Mouse (Mus musculus): Measurements from ENCODE around the gene Auts2. TPM values are rescaled to one million over a fixed set of nuclear protein-coding genes. Genes with fewer than 3 reads are reported as not detected.
"Not testable (repeated sequence)": the region's sequence is repeated elsewhere in the genome, so short reads cannot be mapped to it uniquely, and the experiment has no call there.

The Auts2 gene
- polyA plus RNA-seq (2014; fragmentation: Nextera tagmentation; extraction: Ambion mirVana) = 34.5 and 52.0 TPM in 2 replicates

DNA sequence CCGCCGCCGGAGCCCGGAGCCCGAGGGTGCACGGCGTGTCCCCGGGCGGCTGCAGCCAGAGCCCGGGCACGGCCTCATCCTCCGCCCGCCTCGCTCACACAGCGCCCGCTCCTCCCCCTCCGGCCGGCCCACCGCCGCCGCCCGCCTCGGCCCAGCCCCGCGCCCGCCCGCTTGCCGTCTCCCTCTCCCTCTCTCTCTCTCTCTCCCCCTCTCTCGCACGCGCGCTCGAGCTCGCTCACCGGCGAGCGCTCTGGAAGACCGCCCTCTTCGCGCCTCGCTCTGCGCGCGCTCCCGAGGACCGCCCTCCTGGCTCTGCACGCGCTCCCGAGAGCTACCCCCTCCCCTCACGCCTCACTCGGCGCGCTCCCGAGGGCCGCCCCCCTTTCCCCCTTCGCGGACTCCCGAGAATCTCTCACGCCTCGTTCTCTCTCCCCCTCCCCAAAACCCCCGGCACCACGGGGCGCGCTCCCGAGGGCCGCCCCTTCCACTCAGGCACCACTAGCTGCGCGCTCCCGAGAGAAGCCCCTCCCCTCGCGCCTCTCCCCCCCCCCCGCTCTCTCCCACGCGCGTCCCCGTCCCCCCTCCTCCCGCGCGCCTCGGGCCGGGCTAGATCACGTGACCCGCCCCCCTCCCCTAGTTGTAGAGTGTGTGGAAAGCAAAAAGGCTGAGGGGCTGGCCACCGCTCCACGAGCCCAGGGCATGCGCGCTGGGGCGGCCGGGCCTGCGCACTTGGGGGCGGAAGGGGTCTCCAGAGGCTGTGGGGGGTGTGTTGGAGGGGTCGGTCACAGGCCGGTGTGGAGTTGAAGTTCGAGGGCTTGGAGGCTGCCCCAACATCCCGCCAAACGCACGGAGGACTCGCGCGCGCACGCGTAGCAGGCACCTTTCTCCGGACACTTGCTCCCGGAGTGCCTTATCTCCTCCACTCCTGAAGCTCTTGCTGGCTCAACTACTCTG, at the start of gene Auts2:
Gene Auts2 (minus strand): TSS at position 227 of the 954 bp plus-strand sequence.
- peak; percentile 93 for ATAC-seq
- under 1% methylated on average over 62 of the region's 105 CpGs for WGBS
- peak within 1 kb of the TSS; percentile 72 for H3K4me2 ChIP-seq (ENCODE audit: low read length)

DNA sequence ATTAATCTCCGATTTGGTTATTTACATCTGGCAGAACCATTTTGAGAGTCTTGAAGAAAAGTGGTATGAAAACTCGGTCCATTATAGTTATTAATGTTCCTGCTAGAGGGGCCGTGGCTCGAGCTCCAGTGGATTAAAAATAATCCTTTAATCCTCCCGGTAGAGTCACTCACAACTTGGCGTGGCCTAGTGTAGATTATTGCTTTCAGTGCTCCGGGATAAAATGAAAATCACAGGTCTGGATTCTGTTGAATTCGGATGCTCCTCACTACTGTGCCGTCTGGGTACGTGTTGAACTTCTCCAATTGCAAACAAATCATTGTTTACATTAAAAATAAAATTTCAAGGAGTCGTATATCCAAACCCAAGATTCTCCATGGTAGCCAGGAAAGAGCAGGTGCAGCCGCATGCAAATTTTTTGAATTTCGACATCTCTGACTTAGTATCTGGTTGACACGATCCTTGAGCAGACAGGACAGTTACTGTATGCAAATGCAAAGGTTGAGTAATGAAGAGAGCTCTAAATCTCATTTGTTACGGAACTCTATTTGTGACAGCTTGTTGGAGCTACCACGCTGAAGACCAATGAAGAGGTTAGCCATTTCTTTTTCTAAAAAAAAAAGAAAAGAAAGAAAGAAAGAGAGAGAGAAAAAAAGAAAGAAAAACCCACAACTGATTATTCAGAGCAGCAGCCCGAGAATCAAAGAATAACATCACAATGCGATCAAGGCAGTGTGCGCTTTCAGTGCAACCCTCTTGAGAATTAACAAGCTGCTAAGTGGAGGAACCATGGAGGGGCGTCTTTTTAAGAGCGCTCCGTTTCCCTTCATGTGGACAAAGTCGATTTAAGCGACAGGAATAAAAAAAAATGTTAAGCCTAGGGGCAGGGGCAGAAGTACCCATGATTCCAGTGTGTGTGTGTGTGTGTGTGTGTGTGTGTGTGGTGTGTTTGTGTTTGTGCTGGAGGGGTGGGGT, 48.9 kb upstream of the Auts2 start:
- H3K9ac ChIP-seq (ENCODE audit: low read length) = no peak overlapping the region
- H3K4me2 ChIP-seq (ENCODE audit: low read length) = no peak overlapping the region
- DNase-seq (ENCODE audit: low spot score) = peak; percentile 55
- H3K27me3 ChIP-seq (replicated peaks; ENCODE audit: control insufficient read depth, insufficient read depth, low read length) = no peaks in the 10 kb centered on the region
- no peaks in the 10 kb centered on the region for H3K36me3 ChIP-seq (ENCODE audit: control insufficient read depth, insufficient read depth, low read length)
- ATAC-seq = no peak
- 59% methylated on average over 24 of the region's 24 CpGs for WGBS
- no peaks in the 10 kb centered on the region for H3K9me3 ChIP-seq (replicated peaks; ENCODE audit: control insufficient read depth, low read length)
- H3K4me3 ChIP-seq (ENCODE audit: low read depth, low read length) = no peak overlapping the region
- H3K4me1 ChIP-seq (ENCODE audit: control insufficient read depth, insufficient read depth, low read length) = no peaks in the 10 kb centered on the region; the same call in 1 of the 2 replicates
- no peak overlapping the region for H3K27ac ChIP-seq (ENCODE audit: low read depth, low read length)

More for the DNA sequence above, at the start of gene Auts2:
- DNase-seq (ENCODE audit: low spot score) = peak; percentile 96
- Histone ChIP-seq H3K4me1 (ENCODE audit: control insufficient read depth, insufficient read depth, low read length) (peaks cover 15% of the 10 kb centered on the region), H3K4me3 (ENCODE audit: low read depth, low read length) (peak within 1 kb of the TSS; percentile 82), H3K9me3 (replicated peaks; ENCODE audit: control insufficient read depth, low read length) (no peaks in the 10 kb centered on the region), H3K27ac (ENCODE audit: low read depth, low read length) (peak within 1 kb of the TSS; percentile 92), H3K27me3 (replicated peaks; ENCODE audit: control insufficient read depth, insufficient read depth, low read length) (no peaks in the 10 kb centered on the region), H3K9ac (ENCODE audit: low read length) (peak within 1 kb of the TSS; percentile 90), H3K36me3 (ENCODE audit: control insufficient read depth, insufficient read depth, low read length) (no peaks in the 10 kb centered on the region)

DNA sequence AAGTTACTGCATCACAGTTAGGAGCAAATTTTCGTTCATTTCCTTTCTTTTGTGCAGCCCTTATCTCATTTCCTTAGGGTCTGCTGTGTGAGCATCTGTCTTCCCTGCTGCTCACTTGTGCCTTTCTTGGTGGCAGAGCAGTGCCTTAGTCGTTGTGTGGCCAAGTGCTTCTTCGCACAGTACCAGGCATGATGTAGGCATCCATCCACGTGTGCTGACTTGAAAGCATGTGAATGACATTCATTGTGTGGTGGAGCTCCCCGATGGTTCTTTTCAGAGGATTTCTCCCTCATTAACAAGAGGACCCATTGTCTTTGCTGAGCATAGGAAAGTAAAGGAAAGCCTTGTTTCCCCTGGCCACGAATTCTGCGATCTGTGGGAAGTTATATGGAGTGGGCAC, 36.6 kb upstream of the Auts2 start:
- ATAC-seq (0 out of 2 replicates have a peak, but pooled peaks have one; percentile 12), DNase-seq (ENCODE audit: low spot score) (peak; percentile 53)
- Histone ChIP-seq H3K36me3 (ENCODE audit: control insufficient read depth, insufficient read depth, low read length) (no peaks in the 10 kb centered on the region), H3K4me3 (ENCODE audit: low read depth, low read length) (no peak overlapping the region), H3K27me3 (replicated peaks; ENCODE audit: control insufficient read depth, insufficient read depth, low read length) (no peaks in the 10 kb centered on the region), H3K9ac (ENCODE audit: low read length) (no peak overlapping the region), H3K27ac (ENCODE audit: low read depth, low read length) (no peak overlapping the region), H3K9me3 (replicated peaks; ENCODE audit: control insufficient read depth, low read length) (no peaks in the 10 kb centered on the region), H3K4me2 (ENCODE audit: low read length) (no peak overlapping the region), H3K4me1 (ENCODE audit: control insufficient read depth, insufficient read depth, low read length) (peaks cover 7% of the 10 kb centered on the region; the same call in 1 of the 2 replicates)
- WGBS = 4% methylated on average over 7 of the region's 7 CpGs

DNA sequence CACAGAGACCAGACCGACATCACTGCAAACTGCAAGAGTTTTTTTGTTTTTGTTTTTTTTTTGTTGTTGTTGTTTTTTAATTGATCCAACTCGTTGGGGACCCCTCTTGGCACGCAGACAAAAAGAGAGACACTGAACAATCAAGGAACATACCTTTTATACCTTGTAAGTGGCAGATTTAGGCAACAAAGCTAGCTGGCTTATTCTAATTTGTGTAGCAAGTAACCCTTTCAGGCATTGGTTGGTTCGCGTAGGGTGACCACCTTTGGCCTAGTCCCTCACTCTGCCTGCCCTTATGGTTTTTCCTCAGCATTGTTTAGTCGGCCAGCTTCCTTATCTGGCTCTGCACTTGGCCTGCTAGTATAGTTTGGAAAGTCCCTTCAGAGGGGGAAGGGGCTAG, 17.6 kb upstream of the Auts2 start:
- H3K9ac ChIP-seq (ENCODE audit: low read length); H3K9me3 ChIP-seq (replicated peaks; ENCODE audit: control insufficient read depth, low read length); H3K36me3 ChIP-seq (ENCODE audit: control insufficient read depth, insufficient read depth, low read length); H3K27me3 ChIP-seq (replicated peaks; ENCODE audit: control insufficient read depth, insufficient read depth, low read length); H3K4me3 ChIP-seq (ENCODE audit: low read depth, low read length); H3K4me2 ChIP-seq (ENCODE audit: low read length); ATAC-seq; H3K4me1 ChIP-seq (ENCODE audit: control insufficient read depth, insufficient read depth, low read length); DNase-seq (ENCODE audit: low spot score); H3K27ac ChIP-seq (ENCODE audit: low read depth, low read length): not testable (repeated sequence)
- 67% methylated on average over 6 of the region's 6 CpGs for WGBS

DNA sequence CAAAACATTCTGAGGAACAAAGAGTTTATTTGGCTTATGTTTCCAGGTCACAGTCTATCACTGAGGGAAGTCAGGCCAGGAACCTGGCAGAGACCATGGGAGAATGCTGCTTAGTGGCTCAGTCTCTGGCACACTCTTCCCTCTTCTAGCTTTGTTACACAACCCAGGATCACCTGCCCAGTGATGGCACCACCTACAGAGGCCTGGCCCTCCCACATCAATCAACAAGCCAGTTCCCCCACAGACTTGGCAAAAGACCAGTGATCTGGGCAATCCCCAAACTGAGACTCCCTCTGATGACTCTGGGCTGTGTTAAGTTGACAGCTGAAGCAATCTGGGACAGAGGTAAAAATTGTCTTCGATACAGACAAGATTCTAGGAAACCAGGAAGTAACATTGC, 2.6 kb upstream of the Auts2 start:
- no peak for DNase-seq (ENCODE audit: low spot score)
- no peak for ATAC-seq
- Histone ChIP-seq H3K27ac (ENCODE audit: low read depth, low read length) (no peak overlapping the region), H3K9ac (ENCODE audit: low read length) (no peak overlapping the region), H3K4me2 (ENCODE audit: low read length) (no peak overlapping the region), H3K9me3 (replicated peaks; ENCODE audit: control insufficient read depth, low read length) (no peaks in the 10 kb centered on the region), H3K36me3 (ENCODE audit: control insufficient read depth, insufficient read depth, low read length) (no peaks in the 10 kb centered on the region), H3K27me3 (replicated peaks; ENCODE audit: control insufficient read depth, insufficient read depth, low read length) (no peaks in the 10 kb centered on the region), H3K4me3 (ENCODE audit: low read depth, low read length) (no peak overlapping the region), H3K4me1 (ENCODE audit: control insufficient read depth, insufficient read depth, low read length) (peaks cover 2% of the 10 kb centered on the region; the same call in 1 of the 2 replicates)
- WGBS = 85% methylated on average over 1 of the region's 1 CpGs

DNA sequence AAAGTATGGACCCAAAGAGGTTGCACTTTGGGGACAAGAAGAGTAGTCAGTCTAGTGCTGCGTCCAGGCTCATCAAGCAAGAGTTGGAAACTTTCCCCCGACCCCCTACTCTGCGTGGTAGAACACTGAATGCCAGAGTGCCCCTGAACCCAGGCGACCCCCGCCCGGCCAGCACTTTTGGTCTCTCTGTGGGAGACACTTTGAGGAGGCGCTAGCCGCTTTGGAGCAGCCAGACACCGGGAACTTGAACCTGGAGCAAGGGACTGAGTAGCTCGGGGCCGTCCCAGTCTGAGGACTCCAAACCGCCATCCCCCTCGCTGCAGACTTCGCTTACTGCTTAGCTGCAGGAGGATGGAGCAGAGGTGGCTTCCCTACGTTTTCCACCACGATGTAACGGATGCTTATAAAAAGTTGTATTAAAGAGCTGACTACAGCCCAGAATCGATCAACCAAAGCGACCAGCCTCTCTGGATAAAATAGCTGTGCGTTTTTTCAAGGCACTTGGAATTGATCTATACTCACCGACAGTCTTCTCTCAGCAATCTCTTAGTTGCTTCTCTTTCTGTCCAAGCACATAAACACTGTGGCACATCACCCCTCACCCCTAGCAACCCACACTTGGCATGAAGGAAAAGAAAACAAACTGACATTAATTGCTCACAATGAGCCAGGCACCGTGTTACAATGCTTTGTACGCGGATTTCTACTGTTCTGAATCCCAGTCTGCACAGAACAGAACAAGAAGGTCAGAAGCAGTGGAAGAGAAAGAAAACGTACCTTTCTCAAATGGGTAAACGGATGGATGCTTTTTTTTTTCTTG, 1.2 kb upstream of the Auts2 start:
- Histone ChIP-seq H3K4me3 (ENCODE audit: low read depth, low read length) (peak overlapping the region; percentile 82), H3K4me2 (ENCODE audit: low read length) (peak overlapping the region; percentile 72), H3K9me3 (replicated peaks; ENCODE audit: control insufficient read depth, low read length) (no peaks in the 10 kb centered on the region), H3K36me3 (ENCODE audit: control insufficient read depth, insufficient read depth, low read length) (no peaks in the 10 kb centered on the region), H3K9ac (ENCODE audit: low read length) (peak overlapping the region; percentile 90), H3K4me1 (ENCODE audit: control insufficient read depth, insufficient read depth, low read length) (peaks cover 10% of the 10 kb centered on the region), H3K27me3 (replicated peaks; ENCODE audit: control insufficient read depth, insufficient read depth, low read length) (no peaks in the 10 kb centered on the region), H3K27ac (ENCODE audit: low read depth, low read length) (peak overlapping the region; percentile 92)
- DNase-seq (ENCODE audit: low spot score) (peak; percentile 47), ATAC-seq (no peak)
- WGBS = 2% methylated on average over 26 of the region's 26 CpGs

DNA sequence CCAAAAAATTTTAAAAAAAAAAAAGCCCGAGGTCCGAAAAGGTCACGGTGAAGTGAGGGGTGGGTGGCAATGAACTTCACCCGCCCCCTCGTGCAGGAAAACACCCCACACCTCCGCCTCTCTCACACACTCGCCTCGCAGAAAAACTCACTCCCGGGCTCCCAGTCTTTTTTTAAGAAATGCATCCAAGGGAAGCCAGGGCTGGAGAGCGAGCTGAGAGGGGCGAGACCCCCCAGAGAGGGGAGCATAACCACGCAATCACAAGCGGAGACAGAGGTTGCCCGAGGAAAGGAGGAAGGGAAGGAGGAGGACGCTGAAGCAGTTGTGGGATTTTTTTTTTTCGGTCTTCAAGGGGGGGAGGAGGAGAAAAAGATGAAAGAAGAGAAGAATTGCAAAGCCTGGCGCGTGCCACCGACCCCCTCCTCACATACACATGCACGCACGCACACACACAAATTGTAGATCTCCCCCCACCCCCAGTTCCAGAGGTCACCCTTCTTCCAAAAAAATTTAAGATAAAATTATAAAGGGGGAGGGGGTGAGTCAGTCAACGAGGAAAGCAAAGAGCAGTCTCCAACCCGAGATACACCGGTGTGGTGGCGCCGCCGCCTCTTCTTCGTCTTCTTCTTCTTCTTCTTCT, 643 bp downstream of the Auts2 start:
- H3K27ac ChIP-seq (ENCODE audit: low read depth, low read length) = peak overlapping the region; percentile 92
- peaks cover 17% of the 10 kb centered on the region for H3K4me1 ChIP-seq (ENCODE audit: control insufficient read depth, insufficient read depth, low read length)
- no peaks in the 10 kb centered on the region for H3K27me3 ChIP-seq (replicated peaks; ENCODE audit: control insufficient read depth, insufficient read depth, low read length)
- H3K4me2 ChIP-seq (ENCODE audit: low read length) = peak overlapping the region; percentile 72
- no peaks in the 10 kb centered on the region for H3K9me3 ChIP-seq (replicated peaks; ENCODE audit: control insufficient read depth, low read length)
- ATAC-seq (peak; percentile 23), DNase-seq (ENCODE audit: low spot score) (peak; percentile 74)
- H3K9ac ChIP-seq (ENCODE audit: low read length) = peak overlapping the region; percentile 90
- WGBS = 1% methylated on average over 28 of the region's 28 CpGs
- H3K4me3 ChIP-seq (ENCODE audit: low read depth, low read length) = peak overlapping the region; percentile 82
- H3K36me3 ChIP-seq (ENCODE audit: control insufficient read depth, insufficient read depth, low read length) = no peaks in the 10 kb centered on the region
